In genomic region chr10:42894263-42894662, GRCm38 (mm10) we compare ENCODE assay signal across 17 mouse cellular contexts. TPM values are rescaled to one million over a fixed set of nuclear protein-coding genes. Genes with fewer than 3 reads are reported as not detected.
DNase-seq lines count a peak whose midpoint lies in the region; ATAC-seq and TF ChIP-seq lines count a peak whose summit lies in the region.
"Had no signal": no experiment of that assay in that cellular context is flagged by ENCODE, and none has a peak within 500 bp of the region (broad histone marks: within the 10 kb centered on the region; RNA-seq: fewer than 3 reads in every experiment).

No protein-coding gene starts in this region.

- no peaks in the 10 kb centered on the region for H3K9me3 ChIP-seq in intestine, embryonic 16.5 days (ENCODE audit: control insufficient read depth, low read length)
- no peaks in the 10 kb centered on the region for H3K9me3 ChIP-seq in intestine, postnatal 0 days (ENCODE audit: control insufficient read depth)
- H3K9me3 ChIP-seq: limb, embryonic 15.5 days had no signal

- no peaks in the 10 kb centered on the region for H3K79me2 ChIP-seq in myocyte (ENCODE audit: control insufficient read depth, insufficient read depth)

- ATAC-seq in intestine, embryonic 16.5 days, result peak; percentile 46; the same call in 1 of the 2 replicates
- ATAC-seq in intestine, postnatal 0 days, result no peak
- ATAC-seq: CD4-positive, CD25-positive, alpha-beta regulatory T cell, adult 4 months; forebrain, embryonic 14.5 days; inflammation-experienced regulatory T-cells, adult 6 months had no signal

- no peaks in the 10 kb centered on the region for H3K36me3 ChIP-seq in intestine, embryonic 16.5 days (ENCODE audit: control insufficient read depth, insufficient read depth, low read length)
- no peaks in the 10 kb centered on the region for H3K36me3 ChIP-seq in intestine, postnatal 0 days (ENCODE audit: control insufficient read depth, insufficient read depth)
- H3K36me3 ChIP-seq in myocyte (ENCODE audit: control insufficient read depth, insufficient read depth), result no peaks in the 10 kb centered on the region
- H3K36me3 ChIP-seq: limb, embryonic 15.5 days had no signal

- 49% methylated on average over 3 of the region's 3 CpGs for WGBS in intestine, embryonic 16.5 days
- WGBS in intestine, postnatal 0 days, result 63% methylated on average over 3 of the region's 3 CpGs
- 74% methylated on average over 3 of the region's 3 CpGs for WGBS in bone marrow, adult 2 months

- intact Hi-C loops in gastrocnemius, adult 2 months (cut with DNase I), result loop anchor here (5.0 kb wide), 1 partner anchor 52 kb away; no protein-coding TSS in a partner anchor

- no peak for TF ChIP-seq POLR2A in bone marrow, adult 2 months (IDR thresholded peaks at IDR 0.05; ENCODE audit: borderline replicate concordance, control insufficient read depth, low read depth, low read length)
- no peak for TF ChIP-seq POLR2A in myocyte (IDR thresholded peaks at IDR 0.05; ENCODE audit: insufficient read length, low read depth)

- H3K27ac ChIP-seq in gastrocnemius, adult 2 months, result peak overlapping the region; percentile 28; the same call in 1 of the 2 replicates
- 0 out of 2 replicates have a peak overlapping the region, but pooled peaks have one; percentile 0 for H3K27ac ChIP-seq in intestine, embryonic 16.5 days (ENCODE audit: low read length)
- H3K27ac ChIP-seq in intestine, postnatal 0 days (ENCODE audit: low read depth, low read length), result no peak overlapping the region
- 0 out of 2 replicates have a peak overlapping the region, but pooled peaks have one; percentile 16 for H3K27ac ChIP-seq in bone marrow, adult 2 months (ENCODE audit: control insufficient read depth, insufficient read depth, low read depth, low read length, poor library complexity)
- H3K27ac ChIP-seq: layer of hippocampus, adult 2 months; limb, embryonic 15.5 days had no signal

- H3K4me1 ChIP-seq in intestine, embryonic 16.5 days (ENCODE audit: control insufficient read depth, insufficient read depth, low read length), result peaks cover 20% of the 10 kb centered on the region
- peaks cover 9% of the 10 kb centered on the region for H3K4me1 ChIP-seq in intestine, postnatal 0 days (replicated peaks; ENCODE audit: control insufficient read depth, insufficient read depth, low read length)
- peaks cover 7% of the 10 kb centered on the region for H3K4me1 ChIP-seq in bone marrow, adult 2 months (ENCODE audit: control insufficient read depth, insufficient read depth, low read length)

- H3ac ChIP-seq in myocyte (ENCODE audit: control insufficient read depth, insufficient read length), result no peak overlapping the region

- H3K4me2 ChIP-seq in intestine, embryonic 16.5 days (ENCODE audit: low read depth, low read length), result no peak overlapping the region
- no peak overlapping the region for H3K4me2 ChIP-seq in intestine, postnatal 0 days (replicated peaks; ENCODE audit: low read depth)
- peak overlapping the region; percentile 30 for H3K4me2 ChIP-seq in myocyte (ENCODE audit: low read depth)
- H3K4me2 ChIP-seq: limb, embryonic 15.5 days had no signal

- no peaks in the 10 kb centered on the region for H3K27me3 ChIP-seq in intestine, embryonic 16.5 days (replicated peaks; ENCODE audit: control insufficient read depth, insufficient read depth, low read length)
- H3K27me3 ChIP-seq in intestine, postnatal 0 days (replicated peaks; ENCODE audit: control insufficient read depth, insufficient read depth, low read length), result no peaks in the 10 kb centered on the region
- no peaks in the 10 kb centered on the region for H3K27me3 ChIP-seq in myocyte (ENCODE audit: control insufficient read depth, insufficient read depth, insufficient read length)
- H3K27me3 ChIP-seq: limb, embryonic 15.5 days had no signal

- TF ChIP-seq CTCF in gastrocnemius, adult 2 months (IDR thresholded peaks at IDR 0.05), result no peak
- no peak for TF ChIP-seq CTCF in intestine, postnatal 0 days (IDR thresholded peaks at IDR 0.05; ENCODE audit: low read depth)
- no peak for TF ChIP-seq CTCF in bone marrow, adult 2 months (IDR thresholded peaks at IDR 0.05; ENCODE audit: control insufficient read depth, insufficient read depth, low read length)

- H3K4me3 ChIP-seq in gastrocnemius, adult 2 months, result no peak overlapping the region
- H3K4me3 ChIP-seq in intestine, embryonic 16.5 days (ENCODE audit: low read length), result no peak overlapping the region
- no peak overlapping the region for H3K4me3 ChIP-seq in intestine, postnatal 0 days (ENCODE audit: low read depth, low read length)
- H3K4me3 ChIP-seq in bone marrow, adult 2 months (replicated peaks; ENCODE audit: control insufficient read depth, low read depth, low read length), result no peak overlapping the region
- H3K4me3 ChIP-seq in myocyte, result no peak overlapping the region
- H3K4me3 ChIP-seq: layer of hippocampus, adult 2 months; limb, embryonic 15.5 days had no signal

- H3K9ac ChIP-seq in intestine, embryonic 16.5 days (ENCODE audit: low read depth, low read length), result no peak overlapping the region
- no peak overlapping the region for H3K9ac ChIP-seq in intestine, postnatal 0 days (ENCODE audit: low read depth, low read length)
- H3K9ac ChIP-seq: limb, embryonic 15.5 days had no signal

- DNase-seq in gastrocnemius, adult 2 months, result no peak
- no peak for DNase-seq in gastrocnemius, adult 8-10 months (ENCODE audit: low spot score in 2 of 2)
- DNase-seq in cerebellum, adult 9-10 months, result no peak
- DNase-seq: cerebellum, adult 11 months; lung, adult 2 months; lung, postnatal 4 days; midbrain, embryonic 14.5 days; thymus, postnatal 25 days had no signal

TF ChIP-seq in myocyte, 11 proteins besides CTCF, POLR2A, EP300 and RAD21:
- peak in 1 of 3 experiments; percentile 15 for TF ChIP-seq MYOG (IDR thresholded peaks at IDR 0.05; ENCODE audit: control insufficient read depth in 1 of 3, insufficient read depth in 1 of 3, insufficient read length in 2 of 3, low read depth in 2 of 3)
- TF ChIP-seq CEBPB (IDR thresholded peaks at IDR 0.05; ENCODE audit: insufficient read depth, poor library complexity, severe bottlenecking), result no peak
- TF ChIP-seq MYOD1 (IDR thresholded peaks at IDR 0.05; ENCODE audit: control insufficient read depth in 1 of 3, insufficient read length in 2 of 3, low read depth in 2 of 3), result peak in 2 of 3 experiments; percentile 47 to 72
- TF ChIP-seq TCF12 (IDR thresholded peaks at IDR 0.05; ENCODE audit: insufficient read depth, poor library complexity, severe bottlenecking), result peak; percentile 1
TF ChIP-seq in myocyte: peak in this region for 3.

RNA-seq across cellular contexts. Expression of gene Scml4, which starts 34.1 kb away (rescaled TPM):
- total RNA-seq in gastrocnemius, adult 2 months (2021), result under 1 TPM; 0.46 to 0.59 TPM
- under 1 TPM; 0.27 to 0.54 (median 0.41) TPM for total RNA-seq in gastrocnemius, adult 8-10 months (2022)
- 34.1 and 35.9 TPM in 2 replicates for polyA plus RNA-seq in intestine, embryonic 16.5 days (2015; fragmentation: Nextera tagmentation; extraction: Ambion mirVana)
- 13.0 and 13.7 TPM in 2 replicates for polyA plus RNA-seq in intestine, postnatal 0 days (2015; fragmentation: Nextera tagmentation; extraction: Ambion mirVana)
- 2.4 and 3.7 TPM in 2 replicates for polyA plus RNA-seq in bone marrow, adult 2 months (2011; ENCODE audit: insufficient read depth, insufficient read length, low replicate concordance, missing spikeins)
- polyA plus RNA-seq in myocyte (2012; fragmentation: generic; extraction: Trizol), result 5.7 TPM
